Mouse (Mus musculus) CD4-positive, CD25-positive, alpha-beta regulatory T cell, adult 2 months (primary cell): Measurements from ENCODE around the gene Agap1.

Experiments used
- DNase-seq: peaks from one replicate; pipeline ENCODE4 v3.0.0-alpha.2; 2012; ENCODE audit warnings: low read depth, low spot score

The Agap1 gene

DNA sequence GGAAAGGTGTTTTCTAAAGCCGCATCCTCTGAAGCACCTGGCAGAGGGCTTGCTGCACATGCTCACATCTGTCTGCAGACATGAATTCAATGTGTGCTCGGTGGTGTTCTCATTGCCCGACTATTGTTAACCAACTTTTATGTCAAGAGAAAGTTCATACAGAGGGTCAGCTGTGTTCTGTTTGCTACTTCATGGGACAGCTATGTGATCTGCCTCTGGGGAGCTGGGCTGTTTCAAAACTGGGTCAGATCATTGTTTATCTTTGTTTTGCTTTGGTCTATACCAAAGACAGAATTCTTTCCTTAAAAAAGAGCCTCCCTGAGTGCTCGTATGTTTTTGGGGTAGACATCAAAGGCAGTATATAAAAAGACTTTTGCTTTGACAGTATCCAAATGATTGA is 89.5 kb downstream of the Agap1 start:
- no peak for DNase-seq

DNA sequence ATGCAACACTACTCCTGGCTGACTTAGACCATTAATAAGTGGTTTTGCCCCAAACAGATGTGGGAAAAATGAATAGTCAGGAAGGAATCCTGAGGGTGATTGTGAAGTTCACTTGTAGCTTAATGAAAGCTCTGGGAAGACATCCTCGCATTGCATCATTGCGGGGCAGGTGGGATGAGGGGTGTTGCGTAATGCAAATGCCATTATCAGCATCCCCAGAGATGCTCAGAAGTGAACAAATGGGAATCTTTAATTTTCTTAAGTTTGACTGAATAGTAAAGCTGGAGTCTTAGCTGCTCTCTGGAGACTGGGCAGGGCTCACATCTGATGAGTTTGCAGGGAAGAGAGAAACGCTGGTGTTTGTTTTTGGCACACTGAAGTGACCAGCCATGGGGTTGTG is 90.5 kb downstream of the Agap1 start:
- no peak for DNase-seq

DNA sequence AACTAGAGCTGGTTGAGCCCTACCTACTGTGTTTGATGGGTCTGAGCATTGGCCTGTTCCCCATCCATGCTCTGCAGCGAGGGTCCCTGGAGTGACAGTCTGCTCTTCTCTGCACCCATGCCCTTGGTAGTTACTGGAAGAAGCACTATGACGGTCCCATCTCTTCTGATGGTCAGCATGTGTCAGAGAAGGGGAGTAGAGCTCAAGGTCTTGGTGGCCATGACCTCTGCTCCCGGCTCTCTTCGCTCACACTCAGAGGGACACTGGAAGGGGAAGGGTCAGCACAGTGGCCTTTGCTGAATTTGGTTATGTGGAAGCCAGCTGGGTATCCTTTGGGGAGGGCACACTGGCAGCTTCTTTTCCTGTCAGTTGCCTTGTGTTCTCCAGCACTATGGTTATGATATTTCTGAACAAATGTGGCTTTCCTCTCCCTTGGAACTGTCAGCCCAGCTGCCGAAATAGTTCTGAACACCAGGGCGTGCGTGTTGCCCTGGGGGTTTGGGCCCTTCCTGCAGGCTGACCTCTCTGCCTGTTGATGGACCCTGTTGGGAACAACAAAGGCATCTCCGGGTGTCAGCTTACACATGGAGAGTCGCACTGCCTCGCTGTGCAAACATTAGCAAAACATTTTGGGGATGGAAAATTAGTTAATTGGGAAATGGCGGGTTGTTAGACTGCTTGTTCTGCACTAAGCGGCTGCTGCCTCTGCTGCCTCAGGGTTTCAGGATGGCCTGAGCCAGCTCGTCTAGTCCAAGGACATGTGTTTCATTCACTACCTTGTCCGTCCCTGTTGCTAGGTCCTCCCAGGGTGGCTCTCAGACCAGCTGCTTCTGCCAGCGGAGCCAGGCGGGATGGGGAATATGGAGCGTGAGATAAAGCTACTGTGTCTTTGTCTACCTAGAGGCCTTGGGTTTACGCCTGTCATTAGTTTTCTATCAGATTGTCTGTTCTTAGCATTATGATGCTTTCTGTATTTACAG is 93.2 kb downstream of the Agap1 start:
- no peak for DNase-seq

DNA sequence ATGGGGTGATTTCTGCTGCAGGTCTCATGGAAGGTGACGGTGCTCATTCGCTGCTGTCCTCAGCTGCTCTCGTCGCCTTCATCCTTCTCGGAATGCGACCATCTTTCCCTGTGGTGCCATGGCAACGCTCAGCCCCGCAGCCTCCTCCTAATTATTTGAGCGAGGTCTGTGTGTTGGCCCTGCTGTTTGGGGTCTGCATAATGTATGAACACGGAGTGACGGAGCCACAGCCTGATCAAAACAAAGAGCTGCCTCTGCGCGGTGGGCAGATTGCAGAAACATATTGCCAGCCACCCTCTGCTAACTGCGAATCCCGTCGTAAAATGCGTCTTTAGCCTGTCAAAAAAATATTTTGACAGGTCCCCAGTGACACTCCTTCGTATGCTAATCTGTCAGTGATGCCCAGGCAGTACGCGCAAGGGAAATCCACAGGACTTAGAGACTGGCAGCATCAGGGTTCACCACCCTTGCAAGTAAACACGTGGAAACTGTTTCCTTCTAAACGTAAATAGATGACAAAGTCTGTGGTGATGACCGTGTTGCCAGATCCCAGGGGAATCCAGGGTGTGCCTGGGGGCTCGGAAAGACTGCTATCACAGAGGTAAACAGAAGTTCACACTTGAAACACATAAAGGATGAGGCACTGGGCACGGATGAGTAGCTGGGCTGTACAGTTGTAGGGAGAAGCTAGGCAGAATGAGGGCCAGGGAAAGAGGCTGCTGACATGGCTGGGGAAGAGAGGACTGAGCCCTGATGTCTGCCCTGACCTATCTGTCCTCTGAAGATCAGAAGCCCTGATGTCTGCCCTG is 95.7 kb downstream of the Agap1 start:
- no peak for DNase-seq

DNA sequence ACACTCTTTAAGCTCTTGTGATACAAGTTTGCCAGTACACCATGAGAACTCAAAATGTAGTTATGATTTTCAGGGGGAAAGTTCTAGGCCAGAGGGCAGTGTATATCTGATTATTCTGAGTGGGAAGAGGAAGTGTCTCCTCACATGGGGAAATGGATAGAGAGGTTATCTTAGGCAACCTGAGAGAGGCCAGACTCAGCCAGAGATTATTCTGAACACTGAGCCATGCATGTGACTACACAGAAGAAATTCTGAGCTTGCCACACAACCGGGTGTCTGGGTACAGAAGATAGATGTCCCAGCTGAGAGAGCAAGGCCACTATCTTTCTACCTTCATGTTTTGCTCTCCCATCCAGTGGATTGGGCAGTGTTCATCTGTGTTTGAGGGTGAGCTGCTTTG is 97.9 kb downstream of the Agap1 start:
- DNase-seq, result no peak

DNA sequence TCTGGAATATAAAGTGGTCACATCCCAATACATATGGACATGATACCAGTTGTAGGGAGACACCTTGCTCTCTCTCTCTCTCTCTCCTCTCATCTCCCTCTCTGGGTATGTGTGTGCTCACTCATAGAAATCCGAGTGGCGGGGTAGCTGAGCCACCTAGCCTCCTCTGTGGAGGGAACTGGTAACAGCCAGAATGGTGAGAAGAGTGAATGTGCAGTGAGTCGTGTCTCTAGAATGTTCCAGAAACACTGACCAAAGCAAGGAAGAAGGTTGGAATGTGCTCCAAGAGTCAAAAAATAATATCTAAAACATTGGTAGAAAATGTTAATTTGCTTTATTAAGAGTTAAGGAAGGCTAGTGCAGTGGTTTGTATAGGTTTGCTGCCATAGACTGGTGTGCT is 99.2 kb downstream of the Agap1 start:
- DNase-seq, result no peak

DNA sequence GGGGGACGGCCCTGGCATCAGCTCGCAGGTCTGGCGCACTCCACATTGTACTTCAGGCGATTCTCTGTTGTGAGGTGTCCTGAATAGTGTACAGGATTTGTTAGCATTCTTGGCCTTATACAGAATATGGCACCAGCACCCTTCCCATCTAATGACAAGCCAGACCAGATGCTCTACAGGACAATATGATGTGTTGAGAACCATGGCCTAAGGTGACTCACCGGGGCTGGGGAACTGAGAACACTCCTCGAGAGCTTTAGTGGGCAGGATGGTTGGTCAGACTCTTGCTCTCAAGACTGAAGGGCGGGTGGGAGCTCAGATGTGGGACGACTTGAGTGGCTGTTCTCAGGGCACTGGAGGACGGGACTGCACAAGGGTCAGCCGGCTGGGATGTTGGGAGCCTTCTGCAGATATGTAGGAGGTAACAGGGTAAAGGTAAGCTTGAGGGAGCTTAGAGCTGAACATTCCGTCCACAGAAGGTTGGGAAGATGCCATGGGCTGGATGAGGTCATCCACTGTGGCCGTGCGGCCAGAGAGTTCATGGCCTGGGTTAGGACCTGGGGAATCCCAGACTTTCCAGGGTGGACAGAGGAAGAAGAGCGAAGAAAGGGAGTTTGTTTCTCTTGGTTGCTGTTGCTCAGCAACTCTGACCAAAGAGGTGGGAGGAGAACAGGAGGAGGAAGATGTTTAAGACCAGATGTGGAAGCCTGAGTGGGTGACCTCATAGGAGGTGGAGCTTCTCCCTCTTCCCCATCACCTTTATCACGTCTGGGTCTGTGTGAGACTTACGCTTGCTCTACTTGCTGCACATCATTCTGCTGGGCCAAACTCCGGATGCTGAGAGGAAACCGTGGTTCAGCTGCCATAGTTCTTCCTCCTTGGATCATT is 100.6 kb downstream of the Agap1 start:
- DNase-seq, result no peak

DNA sequence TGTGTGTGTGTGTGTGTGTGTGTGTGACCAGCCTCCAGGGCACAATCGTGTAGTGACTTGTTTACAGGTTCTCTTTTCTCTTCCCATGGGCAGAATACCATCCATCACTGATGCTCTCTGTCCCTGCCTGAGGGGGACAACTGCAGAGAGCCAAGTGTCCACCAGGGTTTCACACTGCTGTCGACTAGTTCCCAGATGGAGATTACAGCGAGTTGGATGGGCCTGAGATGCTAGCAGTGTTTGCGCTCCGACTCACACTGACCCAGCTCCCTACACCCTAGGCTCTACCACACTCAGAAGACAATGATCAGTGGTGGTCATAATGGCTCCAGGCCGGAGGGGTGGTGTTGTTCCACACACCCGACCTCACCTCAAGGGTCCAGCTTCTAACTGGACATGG is 101.4 kb downstream of the Agap1 start:
- DNase-seq, result no peak

DNA sequence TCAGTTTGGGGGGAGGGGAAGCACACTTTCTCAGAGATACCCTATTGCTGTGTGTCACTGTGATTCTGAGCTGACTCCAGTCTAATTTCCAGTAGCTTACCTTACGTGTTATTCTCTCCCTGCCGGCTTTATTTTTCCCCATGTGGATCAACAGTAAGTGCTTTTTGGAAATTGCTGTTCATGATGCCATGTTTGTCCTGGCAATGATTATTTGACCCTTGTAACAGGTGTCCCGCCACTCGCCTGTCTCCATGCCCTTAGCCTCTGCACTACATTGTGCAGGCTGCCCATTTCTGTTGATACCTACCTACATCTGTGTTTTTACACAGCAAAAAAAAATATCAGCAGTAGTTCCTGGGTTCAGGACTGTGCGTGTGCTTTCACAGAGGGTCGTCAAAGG is 102.8 kb downstream of the Agap1 start:
- no peak for DNase-seq

DNA sequence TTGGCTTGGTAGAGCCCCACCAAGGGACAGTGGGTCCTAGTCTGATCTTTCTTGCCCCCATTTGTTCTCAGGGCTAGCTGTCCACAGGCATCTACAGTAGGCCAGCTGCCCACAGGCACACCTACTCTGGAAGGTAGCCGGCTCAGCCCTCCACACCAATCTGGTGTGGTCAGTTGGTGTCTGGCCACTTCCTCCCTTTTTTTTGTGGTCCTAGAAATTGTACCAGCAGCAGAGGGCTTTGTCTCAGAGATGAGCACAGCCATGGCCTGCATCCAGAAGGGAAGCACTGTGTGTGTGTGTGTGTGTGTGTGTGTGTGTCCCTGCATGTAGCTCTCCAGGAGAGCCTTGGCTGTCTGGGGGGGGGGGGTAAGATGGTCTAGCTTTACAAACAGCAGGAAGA is 103.5 kb downstream of the Agap1 start:
- DNase-seq, result no peak

DNA sequence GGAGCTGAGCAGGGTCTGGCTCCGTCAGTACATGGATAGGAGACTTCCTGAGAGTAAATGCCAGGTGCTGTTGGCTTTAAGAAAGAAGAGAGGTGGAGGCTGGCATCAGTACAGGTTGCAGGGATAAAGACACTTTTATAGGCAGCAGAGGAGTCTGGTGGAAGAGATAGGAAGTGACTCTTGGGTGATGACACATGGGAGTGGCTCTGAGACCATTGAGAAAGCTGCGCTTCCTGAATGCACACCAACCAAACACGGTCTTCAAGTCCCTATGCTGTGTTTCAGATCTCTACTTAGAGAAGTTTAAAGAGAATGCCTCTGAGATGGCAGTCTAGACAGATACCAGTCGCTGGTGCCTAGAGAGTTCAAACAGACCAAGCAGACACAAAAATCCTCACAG is 108.8 kb downstream of the Agap1 start:
- DNase-seq, result no peak

DNA sequence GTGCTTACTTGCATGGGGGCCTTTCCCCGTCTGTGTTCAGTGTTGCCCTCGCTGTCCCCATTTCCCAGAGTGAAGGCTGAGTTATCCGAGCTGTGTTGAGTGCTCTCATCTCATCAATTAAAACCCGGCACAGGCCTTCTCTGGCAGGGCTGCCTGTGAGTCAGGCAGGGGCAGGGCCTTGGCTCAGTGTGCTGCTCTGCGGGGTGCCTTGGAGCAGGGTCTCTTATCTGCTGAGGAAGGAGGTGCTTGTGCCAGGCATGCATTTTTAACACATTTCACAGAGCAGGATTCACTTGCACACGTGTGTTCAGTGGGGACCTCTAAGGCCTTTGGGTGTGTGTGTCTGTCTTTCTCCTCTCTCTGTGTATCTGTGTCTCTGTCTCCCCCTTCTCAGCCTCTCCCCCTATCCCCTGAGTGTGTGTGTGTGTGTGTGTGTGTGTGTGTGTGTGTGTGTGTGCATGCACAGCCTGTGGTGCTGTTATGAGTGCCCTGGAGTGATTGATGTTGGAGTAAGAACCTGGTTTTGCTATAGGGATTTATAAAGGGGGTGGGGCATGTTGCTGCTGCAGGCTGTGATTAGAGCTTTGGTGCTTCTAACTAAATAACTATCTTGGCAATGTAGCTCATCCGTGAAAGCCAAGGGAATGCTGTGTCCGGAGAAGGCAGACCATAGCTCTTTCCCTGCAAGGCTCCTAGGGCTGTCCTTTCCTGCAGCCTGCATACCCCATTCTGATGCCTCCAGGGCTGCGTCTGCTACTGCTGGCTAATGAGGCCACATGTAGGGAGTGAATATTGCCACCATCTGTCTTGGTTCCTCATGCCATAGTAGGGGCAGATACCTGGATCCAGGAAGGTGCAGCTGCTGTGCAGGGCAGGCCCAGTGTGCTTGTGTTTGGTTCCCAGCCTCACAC is 112.2 kb downstream of the Agap1 start:
- DNase-seq, result no peak

DNA sequence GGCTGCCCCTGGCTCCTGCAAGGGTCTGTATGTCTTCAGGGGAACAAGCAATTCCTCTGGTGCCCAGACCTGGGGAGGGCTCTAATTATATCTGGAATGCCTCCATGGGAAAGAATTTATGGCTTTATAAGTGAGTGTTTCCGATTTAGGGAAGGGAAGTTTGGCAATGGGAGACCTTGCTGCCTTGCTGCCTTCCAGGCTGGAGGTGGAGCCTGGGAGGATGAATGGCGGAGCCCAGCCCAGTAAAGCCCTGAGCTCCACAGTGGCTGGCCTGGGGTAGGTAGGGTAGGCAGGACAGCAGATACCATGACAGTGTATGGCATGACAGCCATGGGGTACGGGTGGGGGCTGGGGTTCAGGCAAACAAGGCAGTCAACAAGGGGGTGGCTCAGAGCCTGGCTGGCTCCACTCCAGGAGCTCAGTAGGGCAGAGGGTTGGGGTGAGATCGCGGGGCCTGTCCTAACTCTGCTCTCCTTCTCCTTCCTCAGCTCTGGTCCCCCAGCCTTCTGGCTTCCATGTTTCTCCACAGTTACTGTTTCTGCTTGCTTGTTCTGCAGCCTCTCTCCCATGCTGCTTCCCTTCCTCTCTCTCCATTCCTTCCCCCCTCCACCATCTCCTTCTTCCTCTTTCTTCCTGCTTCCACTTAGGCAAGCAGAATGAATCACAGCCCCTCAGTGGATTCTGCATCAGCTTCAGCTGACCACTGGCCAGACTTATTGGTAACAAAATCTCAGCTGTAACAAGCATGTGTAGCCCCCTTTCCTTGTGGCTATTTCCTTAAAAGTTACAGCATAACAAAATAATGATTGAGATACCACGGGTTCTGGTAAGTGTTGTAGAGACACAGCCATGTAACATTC is 114.2 kb downstream of the Agap1 start:
- no peak for DNase-seq

DNA sequence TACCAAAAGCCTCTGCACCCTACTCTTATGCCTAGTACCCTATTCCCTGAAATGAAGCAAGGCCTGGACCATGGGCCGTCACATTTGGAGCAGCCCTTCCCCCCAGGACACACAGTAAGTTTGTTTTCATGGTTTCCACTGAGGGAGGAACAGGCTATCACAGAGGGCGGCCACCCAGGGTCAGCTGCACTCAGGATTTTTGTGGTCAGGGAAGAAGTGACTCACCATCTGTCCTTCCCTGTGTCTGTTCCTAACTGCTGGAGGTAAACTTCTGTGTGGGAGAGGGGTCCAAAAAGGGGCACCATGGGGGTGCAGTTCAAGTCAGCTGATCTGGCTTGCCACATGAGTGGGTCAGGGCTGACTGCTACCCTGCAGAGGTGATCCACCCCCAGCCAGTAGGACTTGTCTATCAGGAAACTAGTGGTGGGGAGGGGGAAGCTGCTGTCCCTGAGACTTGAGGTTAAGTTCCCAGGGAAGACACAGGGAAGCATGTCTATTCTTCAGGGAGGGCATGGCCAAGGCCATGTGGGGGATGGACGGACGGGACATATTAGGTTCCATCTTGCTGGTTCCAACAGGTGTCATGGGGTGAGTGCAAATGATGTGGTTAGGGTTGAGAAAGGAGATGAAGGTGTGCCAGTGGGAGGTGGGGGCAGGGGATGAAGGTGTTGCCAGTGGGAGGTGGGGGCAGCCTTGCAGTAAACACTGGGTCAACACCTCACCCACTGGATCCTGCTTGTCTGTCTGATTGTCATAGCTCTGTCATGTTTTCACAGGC is 116.1 kb downstream of the Agap1 start:
- DNase-seq, result no peak

DNA sequence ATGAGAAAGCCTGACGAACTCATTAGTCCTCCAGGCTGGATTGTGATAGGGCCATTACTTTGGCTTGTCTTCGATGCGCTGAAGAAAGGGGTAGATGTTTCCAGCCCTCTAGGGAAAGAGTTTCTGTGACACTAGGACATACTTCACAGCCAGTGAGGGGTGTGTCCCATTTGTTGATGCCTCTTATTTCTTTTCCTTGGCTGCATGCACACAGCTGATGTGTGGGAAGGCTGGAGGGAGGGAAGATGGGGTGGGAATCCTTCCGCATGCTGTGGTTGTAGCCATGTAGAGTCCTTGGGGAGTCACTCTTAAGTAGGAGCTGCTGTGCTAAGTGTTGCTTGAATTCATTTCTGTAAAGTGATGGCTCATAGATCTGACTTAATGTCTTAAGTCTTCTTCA is 118.9 kb downstream of the Agap1 start:
- no peak for DNase-seq

DNA sequence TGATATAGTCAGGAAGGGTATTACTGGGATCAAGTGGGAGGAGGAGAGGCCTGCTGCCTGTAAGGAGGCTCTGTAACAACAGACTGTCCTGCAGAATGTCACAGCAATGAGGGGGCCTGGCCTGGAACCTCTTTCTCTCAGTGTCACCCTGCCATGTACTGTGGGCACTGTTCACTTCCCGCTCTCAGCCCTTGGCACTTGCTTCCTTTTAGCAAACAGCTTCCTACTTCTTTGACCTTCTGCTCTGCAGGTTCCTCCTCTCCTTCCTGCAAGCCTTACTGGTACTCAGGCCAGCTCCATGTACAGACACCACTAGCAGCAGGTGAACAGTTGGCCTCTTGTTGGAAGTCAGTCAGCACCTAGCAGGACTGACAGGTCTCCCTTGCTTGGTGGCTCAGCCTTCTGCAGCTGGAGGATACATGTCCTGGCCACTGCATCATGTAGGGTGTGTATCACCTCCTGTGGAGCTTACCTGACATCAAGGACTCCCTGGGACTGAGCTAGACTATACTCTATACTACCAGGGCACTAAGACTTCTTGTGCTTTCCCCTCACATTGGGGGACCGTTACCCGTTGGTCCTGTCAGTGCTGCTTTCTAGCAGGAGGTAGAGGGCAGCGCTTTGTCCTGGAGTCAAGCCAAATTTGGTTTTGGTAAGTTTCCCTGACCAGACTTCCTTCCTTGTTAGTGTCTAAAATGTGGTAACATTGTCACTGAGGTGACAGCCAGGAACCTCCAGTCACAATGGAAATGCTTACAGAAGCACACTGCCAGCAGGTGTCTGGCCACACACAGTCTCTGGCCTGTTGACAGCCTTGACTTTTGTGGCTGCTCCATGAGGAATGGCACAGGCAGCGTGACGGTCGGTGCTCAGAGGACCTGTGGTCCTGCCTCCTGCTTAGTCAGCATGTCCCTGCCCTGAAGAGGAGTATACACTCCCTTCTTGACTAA is 120.6 kb downstream of the Agap1 start:
- DNase-seq, result no peak

DNA sequence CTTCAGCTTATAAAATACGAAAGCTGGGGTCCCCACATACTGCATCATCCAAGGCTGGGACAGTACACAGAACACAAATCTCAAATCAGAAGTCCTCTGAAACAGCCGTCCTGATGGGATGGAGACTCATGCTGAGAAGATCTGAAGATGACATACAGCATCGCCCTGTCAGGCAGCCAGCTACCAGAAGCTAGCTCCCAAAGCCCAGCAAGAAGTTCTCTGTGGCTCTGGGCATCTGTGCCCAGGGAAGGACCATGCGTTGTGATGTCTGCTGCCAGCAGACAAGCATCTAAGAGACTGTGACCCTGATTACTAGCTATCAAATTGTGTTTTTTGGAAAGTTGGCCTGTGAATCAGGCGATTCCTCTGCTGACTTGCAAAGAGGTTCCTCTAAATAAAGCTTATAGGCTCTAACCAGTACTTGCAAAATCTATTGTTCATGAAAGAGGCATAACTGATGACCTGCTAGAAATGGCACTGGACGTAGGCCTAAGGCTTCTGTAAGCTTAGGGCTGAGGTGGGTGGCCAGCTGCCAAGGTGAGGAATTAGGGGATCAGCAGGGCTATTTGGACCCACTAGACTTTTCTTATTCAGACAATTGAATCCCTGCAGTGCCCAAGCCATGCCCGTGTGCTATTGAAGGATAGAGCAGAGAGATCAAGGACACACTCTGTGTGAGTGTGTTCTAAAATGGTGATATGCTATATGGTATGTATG is 121.7 kb downstream of the Agap1 start:
- DNase-seq, result no peak
